Mouse (Mus musculus): Measurements from ENCODE around the gene Klhl11. TPM values are rescaled to one million over a fixed set of nuclear protein-coding genes. Genes with fewer than 3 reads are reported as not detected.

Gene Klhl11
- 3.6 and 4.8 TPM in 2 replicates for polyA plus RNA-seq (2016; fragmentation: Nextera tagmentation; extraction: Ambion mirVana)

- peak; percentile 92 for ATAC-seq
- Histone ChIP-seq H3K36me3 (peaks cover 22% of the 10 kb centered on the region), H3K9ac (peak within 1 kb of the TSS; percentile 89), H3K9me3 (replicated peaks) (no peaks in the 10 kb centered on the region), H3K4me1 (peaks cover 36% of the 10 kb centered on the region), H3K4me2 (peak within 1 kb of the TSS; percentile 96), H3K27me3 (replicated peaks) (no peaks in the 10 kb centered on the region), H3K27ac (peak within 1 kb of the TSS; percentile 84), H3K4me3 (peak within 1 kb of the TSS; percentile 90)
- WGBS (ENCODE audit: insufficient replicate concordance): under 1% methylated on average over 83 of the region's 83 CpGs
Observed at GRCm38 (mm10) chr11:100472197-100472934, at the start of gene Klhl11. Gene Klhl11 (minus strand): TSS chr11:100472741.

GRCm38 (mm10) chr11:100520838-100521237, 48.3 kb upstream of the Klhl11 start:
- peaks cover 19% of the 10 kb centered on the region for H3K4me1 ChIP-seq
- no peak for ATAC-seq
- no peak overlapping the region for H3K27ac ChIP-seq
- no peak overlapping the region for H3K4me3 ChIP-seq
- H3K9ac ChIP-seq: no peak overlapping the region
- H3K9me3 ChIP-seq (replicated peaks): no peaks in the 10 kb centered on the region
- no peak overlapping the region for H3K4me2 ChIP-seq
- H3K36me3 ChIP-seq: peaks cover 97% of the 10 kb centered on the region
- WGBS (ENCODE audit: insufficient replicate concordance): 82% methylated on average over 15 of the region's 15 CpGs
- H3K27me3 ChIP-seq (replicated peaks): no peaks in the 10 kb centered on the region

- peak; percentile 22; the same call in 1 of the 2 replicates for ATAC-seq
- peaks cover 3% of the 10 kb centered on the region; the same call in 1 of the 2 replicates for H3K4me1 ChIP-seq
- 70% methylated on average over 7 of the region's 7 CpGs for WGBS (ENCODE audit: insufficient replicate concordance)
- peaks cover 99% of the 10 kb centered on the region for H3K36me3 ChIP-seq
- no peak overlapping the region for H3K4me3 ChIP-seq
- no peak overlapping the region for H3K9ac ChIP-seq
- no peaks in the 10 kb centered on the region for H3K9me3 ChIP-seq (replicated peaks)
- H3K27ac ChIP-seq: no peak overlapping the region
- no peaks in the 10 kb centered on the region for H3K27me3 ChIP-seq (replicated peaks)
- no peak overlapping the region for H3K4me2 ChIP-seq
Observed at GRCm38 (mm10) chr11:100519188-100519587, 46.6 kb upstream of the Klhl11 start.

GRCm38 (mm10) chr11:100518188-100518591, 45.6 kb upstream of the Klhl11 start:
- H3K27ac ChIP-seq: no peak overlapping the region
- H3K4me1 ChIP-seq: no peaks in the 10 kb centered on the region
- H3K9ac ChIP-seq: no peak overlapping the region
- H3K27me3 ChIP-seq (replicated peaks): no peaks in the 10 kb centered on the region
- 85% methylated on average over 5 of the region's 5 CpGs for WGBS (ENCODE audit: insufficient replicate concordance)
- peaks cover 99% of the 10 kb centered on the region for H3K36me3 ChIP-seq
- H3K4me3 ChIP-seq: no peak overlapping the region
- ATAC-seq: peak; percentile 38; the same call in 1 of the 2 replicates
- no peaks in the 10 kb centered on the region for H3K9me3 ChIP-seq (replicated peaks)
- no peak overlapping the region for H3K4me2 ChIP-seq

- Histone ChIP-seq H3K4me2 (no peak overlapping the region), H3K27me3 (replicated peaks) (no peaks in the 10 kb centered on the region), H3K27ac (no peak overlapping the region), H3K9ac (no peak overlapping the region), H3K36me3 (peaks cover 98% of the 10 kb centered on the region), H3K4me1 (no peaks in the 10 kb centered on the region), H3K4me3 (no peak overlapping the region), H3K9me3 (replicated peaks) (no peaks in the 10 kb centered on the region)
- 80% methylated on average over 9 of the region's 9 CpGs for WGBS (ENCODE audit: insufficient replicate concordance)
- ATAC-seq: no peak
Observed at GRCm38 (mm10) chr11:100516291-100516690, 43.8 kb upstream of the Klhl11 start.

- Histone ChIP-seq H3K9ac (no peak overlapping the region), H3K4me2 (no peak overlapping the region), H3K27ac (no peak overlapping the region), H3K36me3 (peaks cover 98% of the 10 kb centered on the region), H3K9me3 (replicated peaks) (no peaks in the 10 kb centered on the region), H3K4me3 (no peak overlapping the region), H3K27me3 (replicated peaks) (no peaks in the 10 kb centered on the region), H3K4me1 (no peaks in the 10 kb centered on the region)
- 88% methylated on average over 9 of the region's 9 CpGs for WGBS (ENCODE audit: insufficient replicate concordance)
- ATAC-seq: no peak
Observed at GRCm38 (mm10) chr11:100515789-100516188, 43.2 kb upstream of the Klhl11 start.

- Histone ChIP-seq H3K9ac (no peak overlapping the region), H3K27me3 (replicated peaks) (no peaks in the 10 kb centered on the region), H3K9me3 (replicated peaks) (no peaks in the 10 kb centered on the region), H3K4me3 (no peak overlapping the region), H3K4me1 (no peaks in the 10 kb centered on the region), H3K36me3 (peaks cover 97% of the 10 kb centered on the region), H3K4me2 (no peak overlapping the region), H3K27ac (no peak overlapping the region)
- ATAC-seq: no peak
- WGBS (ENCODE audit: insufficient replicate concordance): 83% methylated on average over 9 of the region's 9 CpGs
Observed at GRCm38 (mm10) chr11:100515061-100515460, 42.5 kb upstream of the Klhl11 start.

- Histone ChIP-seq H3K9ac (no peak overlapping the region), H3K27me3 (replicated peaks) (no peaks in the 10 kb centered on the region), H3K4me2 (no peak overlapping the region), H3K4me3 (no peak overlapping the region), H3K36me3 (peaks cover 97% of the 10 kb centered on the region), H3K27ac (no peak overlapping the region), H3K4me1 (no peaks in the 10 kb centered on the region), H3K9me3 (replicated peaks) (no peaks in the 10 kb centered on the region)
- WGBS (ENCODE audit: insufficient replicate concordance): 78% methylated on average over 10 of the region's 10 CpGs
- ATAC-seq: no peak
Observed at GRCm38 (mm10) chr11:100513716-100514115, 41.2 kb upstream of the Klhl11 start.

- Histone ChIP-seq H3K4me2 (no peak overlapping the region), H3K27ac (no peak overlapping the region), H3K4me3 (no peak overlapping the region), H3K4me1 (no peaks in the 10 kb centered on the region), H3K27me3 (replicated peaks) (no peaks in the 10 kb centered on the region), H3K9me3 (replicated peaks) (no peaks in the 10 kb centered on the region), H3K9ac (no peak overlapping the region), H3K36me3 (peaks cover 95% of the 10 kb centered on the region)
- 84% methylated on average over 1 of the region's 1 CpGs for WGBS (ENCODE audit: insufficient replicate concordance)
- ATAC-seq: no peak
Observed at GRCm38 (mm10) chr11:100512384-100512783, 39.8 kb upstream of the Klhl11 start.

GRCm38 (mm10) chr11:100510556-100510955, 38.0 kb upstream of the Klhl11 start:
- H3K4me2 ChIP-seq: no peak overlapping the region
- no peak overlapping the region for H3K9ac ChIP-seq
- no peak overlapping the region for H3K27ac ChIP-seq
- H3K36me3 ChIP-seq: peaks cover 92% of the 10 kb centered on the region
- H3K27me3 ChIP-seq (replicated peaks): no peaks in the 10 kb centered on the region
- H3K4me1 ChIP-seq: peaks cover under 1% of the 10 kb centered on the region
- no peak overlapping the region for H3K4me3 ChIP-seq
- H3K9me3 ChIP-seq (replicated peaks): no peaks in the 10 kb centered on the region
- no peak for ATAC-seq
- 85% methylated on average over 2 of the region's 2 CpGs for whole genome bisulfite sequencing (ENCODE audit: insufficient replicate concordance)

GRCm38 (mm10) chr11:100505997-100506396, 33.5 kb upstream of the Klhl11 start:
- no peak for ATAC-seq
- Histone ChIP-seq H3K4me2 (no peak overlapping the region), H3K27me3 (replicated peaks) (no peaks in the 10 kb centered on the region), H3K36me3 (peaks cover 94% of the 10 kb centered on the region), H3K4me1 (peaks cover 16% of the 10 kb centered on the region), H3K9ac (no peak overlapping the region), H3K27ac (no peak overlapping the region), H3K9me3 (replicated peaks) (no peaks in the 10 kb centered on the region), H3K4me3 (no peak overlapping the region)
- WGBS (ENCODE audit: insufficient replicate concordance): 83% methylated on average over 8 of the region's 8 CpGs

- Histone ChIP-seq H3K4me3 (no peak overlapping the region), H3K36me3 (peaks cover 94% of the 10 kb centered on the region), H3K27me3 (replicated peaks) (no peaks in the 10 kb centered on the region), H3K9me3 (replicated peaks) (no peaks in the 10 kb centered on the region), H3K27ac (no peak overlapping the region), H3K4me2 (no peak overlapping the region), H3K4me1 (peaks cover 25% of the 10 kb centered on the region), H3K9ac (no peak overlapping the region)
- WGBS (ENCODE audit: insufficient replicate concordance): 83% methylated on average over 12 of the region's 12 CpGs
- ATAC-seq: no peak
Observed at GRCm38 (mm10) chr11:100504990-100505660, 32.6 kb upstream of the Klhl11 start.

All from liver, embryonic 12.5 days (tissue).